Comparison of ENCODE assay signal across 9 mouse cellular contexts in genomic region chr5:14389184-14389890, GRCm38 (mm10).
A peak's percentile ranks its signal among the peaks of the same experiment; 100 is the strongest.
DNase-seq lines count a peak whose midpoint lies in the region; TF ChIP-seq lines count a peak whose summit lies in the region.
"Had no signal": no experiment of that assay in that cellular context is flagged by ENCODE, and none has a peak within 500 bp of the region (broad histone marks: within the 10 kb centered on the region; RNA-seq: fewer than 3 reads in every experiment).

No protein-coding gene starts in this region.

- no peak overlapping the region for H3K4me3 ChIP-seq in liver, adult 2 months (ENCODE audit: insufficient read depth, low read depth, low read length)
- H3K4me3 ChIP-seq: embryonic facial prominence, embryonic 12.5 days had no signal

- no peak for TF ChIP-seq POLR2A in liver, adult 2 months (IDR thresholded peaks at IDR 0.05; ENCODE audit: extremely low read depth, insufficient read depth, low read length)

- H3K9ac ChIP-seq in liver, adult 2 months (ENCODE audit: low read depth, low read length) = no peak overlapping the region
- H3K9ac ChIP-seq: embryonic facial prominence, embryonic 12.5 days had no signal

- no peak overlapping the region for H3K27ac ChIP-seq in liver, adult 2 months (replicated peaks; ENCODE audit: insufficient read depth, low read depth, low read length)
- H3K27ac ChIP-seq: embryonic facial prominence, embryonic 12.5 days had no signal

- TF ChIP-seq CTCF in liver, adult 2 months (IDR thresholded peaks at IDR 0.05; ENCODE audit: low read depth, low read length) = no peak; the same call in 1 of the 2 replicates

- no peaks in the 10 kb centered on the region for H3K4me1 ChIP-seq in liver, adult 2 months (ENCODE audit: control insufficient read depth, insufficient read depth, low read length)
- H3K4me1 ChIP-seq: embryonic facial prominence, embryonic 12.5 days had no signal

- WGBS in liver, adult 2 months = 16% methylated on average over 6 of the region's 6 CpGs

- no peaks in the 10 kb centered on the region for H3K27me3 ChIP-seq in liver, adult 2 months (ENCODE audit: control insufficient read depth, insufficient read depth, low read length)
- H3K27me3 ChIP-seq: embryonic facial prominence, embryonic 12.5 days had no signal

- H3K36me3 ChIP-seq in liver, adult 2 months (ENCODE audit: control insufficient read depth, insufficient read depth, low read length) = no peaks in the 10 kb centered on the region
- H3K36me3 ChIP-seq: embryonic facial prominence, embryonic 12.5 days had no signal

- DNase-seq in thymus, postnatal 0 days (ENCODE audit: low spot score) = peak; percentile 7
- no peak for DNase-seq in thymus, postnatal 25 days
- DNase-seq in cerebellum, adult 8-10 months = peak; percentile 77
- DNase-seq in frontal cortex, adult 2 months (ENCODE audit: extremely low spot score in 1 of 2, low spot score in 1 of 2) = peak; percentile 36 to 91
- peak; percentile 48 for DNase-seq in kidney, postnatal 14 days
- DNase-seq in liver, adult 2 months (ENCODE audit: extremely low read depth, low read depth, low spot score) = peak; percentile 16
- peak; percentile 88 for DNase-seq in retina, embryonic 14.5 days (ENCODE audit: low spot score)
- DNase-seq in spleen, adult 12 weeks (ENCODE audit: low spot score) = no peak

- H3K79me2 ChIP-seq in liver, adult 2 months (ENCODE audit: control insufficient read depth, insufficient read depth, low read length) = no peaks in the 10 kb centered on the region

Comparison
In these comparisons a context has a peak if more than half of its experiments do, and no peak if none do; other contexts are left out.
1. DNase-seq: peak in thymus, postnatal 0 days (single experiment), cerebellum, adult 8-10 months (single experiment), frontal cortex, adult 2 months (2 of 2), kidney, postnatal 14 days (single experiment), liver, adult 2 months (single experiment) and retina, embryonic 14.5 days (single experiment); none in thymus, postnatal 25 days (single experiment) and spleen, adult 12 weeks (single experiment).